Mouse (Mus musculus) gastrocnemius, postnatal 14 days (tissue): ENCODE results near the gene Borcs8. TPM values are rescaled to one million over a fixed set of nuclear protein-coding genes. Genes with fewer than 3 reads are reported as not detected.
A peak's percentile ranks its signal among the peaks of the same experiment; 100 is the strongest.

ENCODE experiments used
- DNase-seq: peaks from one replicate; pipeline ENCODE4 v3.0.0; 2021; ENCODE audit warnings: mixed read lengths
- intact Hi-C: fragments of 180-260 bp; cut with DNase I; formaldehyde crosslinking; loops from one replicate; pipeline ENCODE4 v1.15.1; 2025; ENCODE audit warnings: low total_unique reads
- total RNA-seq, 2 experiments: library from RNA; stranded (reverse); gene quantifications; 2 replicates each; pipeline ENCODE4 v1.2.3; 2021

The Borcs8 gene
- total RNA-seq, 2 experiments from 2014 or later = 14.4 to 18.4 TPM

- DNase-seq = peak; percentile 51
- intact Hi-C loops = no loop called here
These were observed 9.9 kb upstream of the Borcs8 start for GRCm38 (mm10) chr8:70129309-70129952.

DNA sequence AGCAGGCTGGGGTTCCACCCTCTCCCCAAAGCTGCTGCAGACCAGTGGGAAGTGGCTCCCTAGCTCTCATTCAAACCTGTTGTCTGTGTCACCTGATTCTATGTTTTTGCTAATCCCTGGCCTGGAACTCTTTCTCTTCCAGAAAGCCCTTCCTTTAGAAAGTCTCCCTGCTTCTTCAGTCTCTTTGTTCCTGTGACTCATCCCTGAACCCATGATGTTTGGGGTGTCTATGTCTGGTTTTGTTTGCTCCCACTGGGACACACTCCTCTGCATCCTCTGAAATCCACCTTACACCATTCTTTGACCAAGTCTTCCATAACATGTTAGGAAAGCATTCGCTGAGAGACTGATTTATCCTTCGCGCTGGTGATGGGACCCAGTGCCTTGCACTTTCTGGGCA is 9.2 kb upstream of the Borcs8 start:
- intact Hi-C loops = no loop called here
- DNase-seq = no peak

- intact Hi-C loops = no loop called here
These were observed 8.0 kb upstream of the Borcs8 start, which contains the start of gene Nr2c2ap for GRCm38 (mm10) chr8:70131166-70131883. Nr2c2ap (plus strand) TSS chr8:70131333.

GRCm38 (mm10) chr8:70134086-70134485 is 5.2 kb upstream of the Borcs8 start:
- DNase-seq = no peak
- intact Hi-C loops = no loop called here

More at GRCm38 (mm10) chr8:70131166-70131883, 8.0 kb upstream of the Borcs8 start, which contains the start of gene Nr2c2ap:
- DNase-seq = peak; percentile 86

- intact Hi-C loops = no loop called here
- no peak for DNase-seq
These were observed 4.4 kb upstream of the Borcs8 start for GRCm38 (mm10) chr8:70134931-70135330.

DNA sequence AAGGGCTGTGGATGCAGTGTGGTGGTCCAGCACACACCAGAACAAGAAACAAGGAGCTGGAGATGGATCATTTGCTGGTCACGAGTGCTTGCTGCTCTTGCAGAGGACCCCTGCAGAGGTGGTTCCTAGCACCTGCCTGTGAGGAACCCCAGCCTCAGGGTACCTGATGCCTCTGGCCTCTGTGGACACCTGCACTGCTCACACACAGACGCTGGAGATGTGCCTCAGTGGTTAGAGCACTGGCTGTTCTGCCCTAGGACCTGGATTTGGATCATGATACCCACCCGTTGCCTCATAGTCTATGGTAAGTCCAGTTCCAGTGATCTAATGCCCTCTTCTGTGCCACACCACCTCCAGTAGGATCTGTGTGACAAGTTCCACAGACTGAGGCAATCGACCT is 2.7 kb upstream of the Borcs8 start:
- no peak for DNase-seq
- intact Hi-C loops = no loop called here

- intact Hi-C loops = no loop called here
- DNase-seq = no peak
These were observed 1.4 kb upstream of the Borcs8 start for GRCm38 (mm10) chr8:70137890-70138289.

DNA sequence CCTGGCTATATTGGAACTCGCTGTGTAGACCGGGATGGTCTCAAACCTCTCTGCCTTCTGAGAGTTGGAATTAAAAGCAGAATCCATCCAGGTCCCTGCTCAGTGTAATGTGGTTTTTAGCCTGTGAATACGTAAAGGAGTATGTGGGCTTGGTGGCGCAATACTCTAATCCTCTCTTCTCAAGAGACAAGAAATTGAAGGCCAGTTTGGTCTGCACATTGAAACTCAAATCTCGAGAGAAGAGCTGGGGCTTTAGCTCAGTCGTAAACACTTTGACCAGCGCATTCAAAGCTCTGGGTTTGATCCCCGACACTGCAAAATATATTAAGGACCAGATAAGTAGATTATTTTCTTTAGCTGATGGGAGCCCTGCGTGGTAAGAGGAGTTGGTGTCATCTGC is 682 bp downstream of the Borcs8 start:
- DNase-seq = no peak
- intact Hi-C loops = no loop called here

- intact Hi-C loops = loop anchor here (5.0 kb wide), 1 partner anchor 36 kb away; no protein-coding TSS in a partner anchor
These were observed 8.6 kb downstream of the Borcs8 start for GRCm38 (mm10) chr8:70147678-70148607.

DNA sequence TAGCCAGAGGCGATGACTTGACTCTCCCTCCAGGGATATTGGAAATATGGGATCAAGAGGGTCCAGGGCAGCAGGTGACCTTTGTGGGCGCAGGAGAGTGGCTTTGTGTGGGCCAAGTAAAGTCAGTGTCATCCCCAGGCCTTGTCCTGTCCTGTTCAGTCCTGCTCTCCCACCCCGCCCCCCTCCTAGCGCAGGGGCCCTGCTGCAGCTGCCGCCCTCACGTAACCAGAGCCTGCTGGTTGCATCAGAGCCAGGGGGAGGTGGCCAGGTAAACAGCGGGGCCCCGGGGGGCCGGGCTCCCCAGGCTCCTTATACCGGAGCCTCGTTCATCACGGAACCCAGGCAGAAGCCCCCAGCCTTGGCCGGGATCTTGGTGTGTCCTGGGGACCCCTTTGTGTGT is 10.9 kb downstream of the Borcs8 start:
- DNase-seq = no peak
- intact Hi-C loops = no loop called here

More at GRCm38 (mm10) chr8:70147678-70148607, 8.6 kb downstream of the Borcs8 start:
- DNase-seq = no peak

DNA sequence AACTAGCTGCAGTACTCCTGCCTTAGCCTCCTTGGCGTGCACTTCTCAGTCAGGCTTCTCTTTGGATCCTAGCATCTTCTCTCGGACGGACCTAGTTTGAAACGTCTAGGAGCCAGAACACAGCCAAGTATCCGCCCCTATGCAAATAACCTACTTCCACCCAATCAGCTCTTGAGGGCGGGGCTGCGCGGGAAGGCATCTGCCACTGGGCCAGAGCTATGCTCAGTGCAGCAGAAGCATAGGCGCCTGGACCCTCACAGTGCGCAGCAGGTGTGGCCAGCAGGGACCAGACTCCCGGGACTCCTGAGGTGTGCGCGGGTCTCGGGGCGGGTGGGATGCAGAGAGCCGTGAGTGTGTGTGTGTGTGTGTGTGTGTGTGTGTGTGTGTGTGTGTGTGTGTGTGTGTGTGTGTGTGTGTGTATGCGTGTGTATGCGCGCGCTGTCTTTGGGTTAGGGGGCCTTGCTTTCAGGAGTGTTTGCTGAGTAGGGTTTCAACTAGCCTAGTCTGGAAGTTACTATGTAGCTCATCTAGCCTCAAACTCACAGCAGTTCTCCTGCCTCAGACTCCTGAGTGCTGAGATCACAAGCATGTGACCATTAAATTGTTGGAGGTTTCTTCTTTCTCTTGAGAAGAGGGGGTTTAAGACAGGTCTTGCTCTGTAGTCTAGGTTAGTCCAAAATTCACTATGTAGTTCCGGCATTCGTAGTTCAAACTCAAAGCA is 13.4 kb downstream of the Borcs8 start:
- intact Hi-C loops = no loop called here
- DNase-seq = peak; percentile 77

- intact Hi-C loops = no loop called here
These were observed 18.0 kb downstream of the Borcs8 start for GRCm38 (mm10) chr8:70157240-70157800.

DNA sequence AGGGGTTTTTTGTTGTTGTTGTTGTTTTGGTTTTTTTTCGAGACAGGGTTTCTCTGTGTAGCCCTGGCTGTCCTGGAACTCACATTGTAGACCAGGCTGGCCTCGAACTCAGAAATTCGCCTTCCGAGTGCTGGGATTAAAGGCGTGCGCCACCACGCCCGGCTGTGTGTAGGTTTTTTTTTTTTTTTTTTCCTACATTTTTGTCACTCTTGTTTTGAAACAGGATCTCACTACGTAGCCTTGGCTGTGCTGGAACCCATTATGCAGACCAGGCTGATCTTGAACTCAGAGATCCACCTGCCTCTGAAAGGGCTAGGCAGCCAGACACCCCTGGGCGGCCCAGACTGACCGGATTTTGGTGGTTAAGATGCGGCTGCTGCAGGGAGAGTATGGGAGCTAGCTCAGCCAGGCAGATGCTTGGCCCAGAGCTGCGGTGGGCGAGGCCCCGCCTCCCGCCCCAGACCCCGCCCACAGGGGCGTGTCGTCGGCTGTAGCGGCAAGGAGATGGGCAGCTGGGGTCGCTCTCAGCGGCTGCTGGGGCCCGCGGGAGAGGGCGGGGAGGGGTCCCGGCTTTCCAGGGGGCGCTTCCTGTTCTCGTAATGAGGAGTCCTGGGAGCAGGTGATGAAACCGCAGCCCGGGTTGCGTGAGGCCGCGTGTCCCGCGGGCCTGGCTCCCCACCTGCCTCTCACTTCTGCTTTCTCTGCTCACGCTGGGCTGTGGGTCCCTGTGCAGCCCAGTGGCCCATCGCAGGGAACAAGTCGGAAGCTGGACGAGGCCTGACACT is 19.0 kb downstream of the Borcs8 start:
- peak; percentile 67 for DNase-seq
- intact Hi-C loops = no loop called here

More at GRCm38 (mm10) chr8:70157240-70157800, 18.0 kb downstream of the Borcs8 start:
- DNase-seq = no peak

- intact Hi-C loops = no loop called here
- no peak for DNase-seq
These were observed 19.9 kb downstream of the Borcs8 start for GRCm38 (mm10) chr8:70159211-70159610.

- no peak for DNase-seq
- intact Hi-C loops = loop anchor here (5.0 to 10.0 kb wide), 2 partner anchors 63 to 245 kb away; no protein-coding TSS in a partner anchor
These were observed 20.7 kb downstream of the Borcs8 start for GRCm38 (mm10) chr8:70160015-70160414.

- DNase-seq = no peak
- intact Hi-C loops = loop anchor here (5.0 to 10.0 kb wide), 2 partner anchors 66 to 249 kb away; no protein-coding TSS in a partner anchor
These were observed 24.0 kb downstream of the Borcs8 start for GRCm38 (mm10) chr8:70163316-70163715.

DNA sequence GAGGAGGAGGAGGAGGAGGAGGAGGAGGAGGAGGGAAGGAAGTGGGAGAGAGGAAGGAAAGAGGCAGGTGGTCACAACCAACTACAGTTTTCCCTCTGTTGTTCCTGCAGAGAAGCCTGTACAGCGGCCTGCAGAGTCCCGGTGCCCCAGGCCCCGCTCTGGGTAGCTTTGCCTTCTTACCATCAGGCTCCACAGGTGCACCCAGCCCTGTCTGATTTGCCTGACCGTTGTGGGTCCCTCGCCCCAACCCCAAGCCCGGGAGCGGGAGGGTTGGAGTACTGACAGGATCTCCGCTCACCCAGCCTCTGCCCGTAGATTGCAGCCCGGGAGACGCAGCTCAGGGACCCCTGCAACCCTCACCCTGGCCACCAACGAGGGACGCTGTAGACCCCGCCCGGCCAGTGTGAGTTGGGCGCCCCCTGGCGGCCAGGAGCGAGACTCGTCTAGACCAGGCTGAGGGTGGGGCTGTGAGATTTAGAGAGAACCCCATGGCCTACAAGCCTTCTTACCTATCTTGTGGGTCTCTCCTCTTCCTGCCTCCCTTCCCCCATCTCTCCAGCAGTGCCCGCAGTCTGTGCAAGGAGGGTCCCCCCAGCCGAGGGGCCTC is 27.3 kb downstream of the Borcs8 start:
- intact Hi-C loops = loop anchor here (5.0 to 10.0 kb wide), 3 partner anchors 59 to 252 kb away; no protein-coding TSS in a partner anchor

More for the DNA sequence above, 27.3 kb downstream of the Borcs8 start:
- DNase-seq = peak; percentile 73
